Mouse (Mus musculus): ENCODE data around the gene Mup19.
"Not testable (repeated sequence)": the region's sequence is repeated elsewhere in the genome, so short reads cannot be mapped to it uniquely, and the experiment has no call there.

Mup19 gene

GRCm38 (mm10) chr4:61782169-61782568 is at the start of gene Mup19:
Mup19 (minus strand) TSS chr4:61782269.
- DNase-seq (ENCODE audit: low spot score in 2 of 2) = not testable (repeated sequence)

- no peak for DNase-seq (ENCODE audit: low spot score in 2 of 2)
Measured at GRCm38 (mm10) chr4:61829211-61829610, 47.1 kb upstream of the Mup19 start.

DNA sequence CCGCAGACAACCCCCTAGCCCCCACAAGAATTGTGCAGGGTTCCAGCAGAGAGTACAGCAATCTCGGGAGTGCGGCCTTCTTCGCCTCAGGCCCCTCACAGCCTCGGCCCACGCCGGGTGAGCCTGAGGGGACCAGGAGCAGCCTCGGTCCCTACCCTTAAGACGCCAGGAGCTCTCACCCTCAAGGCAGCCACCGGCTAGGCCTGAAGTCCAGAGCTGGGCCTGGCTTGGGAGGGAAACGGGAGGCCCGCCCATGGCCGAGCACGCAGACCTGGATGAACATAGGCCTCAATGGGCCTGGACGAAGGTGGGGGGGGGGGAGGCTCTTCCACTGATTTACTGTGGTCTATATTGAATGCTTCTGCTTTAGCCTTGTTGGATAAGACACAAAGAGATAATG is 41.1 kb upstream of the Mup19 start:
- no peak for DNase-seq (ENCODE audit: low spot score in 2 of 2)

DNA sequence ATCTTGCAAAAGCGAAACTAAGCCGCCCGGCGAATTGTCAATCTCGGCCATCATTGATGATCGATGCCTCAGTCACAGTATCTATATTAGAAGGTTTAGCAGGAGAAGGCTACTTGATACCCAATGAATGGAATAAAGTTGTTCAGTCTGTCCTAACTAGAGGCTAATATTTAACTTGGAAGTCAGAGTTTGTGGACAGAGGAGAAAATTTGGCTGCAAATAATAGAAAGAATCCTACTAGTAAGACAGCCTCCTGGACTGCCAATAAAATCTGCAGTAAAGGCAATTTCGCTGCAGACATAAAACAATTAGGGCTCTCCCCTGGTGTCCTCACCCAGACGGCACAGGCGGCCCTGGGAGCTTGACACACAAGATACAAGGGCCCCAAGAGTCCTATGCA is 40.5 kb upstream of the Mup19 start:
- DNase-seq (ENCODE audit: low spot score in 2 of 2) = not testable (repeated sequence)

DNA sequence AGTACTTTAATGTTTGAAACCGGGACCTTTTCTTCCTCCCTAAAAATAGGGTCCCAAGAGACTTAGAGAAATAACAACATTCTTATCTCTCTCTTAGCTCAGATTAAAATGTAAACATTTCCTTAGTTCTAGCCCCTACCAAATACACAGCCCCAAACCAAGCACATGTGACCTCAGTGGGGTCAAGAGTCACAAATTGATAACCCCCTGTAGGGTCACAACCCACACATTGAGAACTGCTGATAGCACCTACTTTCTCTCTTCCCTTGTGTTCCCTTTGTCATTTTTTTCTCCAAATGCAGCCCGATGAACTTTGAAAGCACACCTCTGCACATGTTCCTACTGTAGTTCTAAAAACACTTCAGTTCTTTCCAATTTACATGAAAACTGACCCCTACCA is 33.5 kb upstream of the Mup19 start:
- DNase-seq (ENCODE audit: low spot score in 2 of 2) = no peak

DNA sequence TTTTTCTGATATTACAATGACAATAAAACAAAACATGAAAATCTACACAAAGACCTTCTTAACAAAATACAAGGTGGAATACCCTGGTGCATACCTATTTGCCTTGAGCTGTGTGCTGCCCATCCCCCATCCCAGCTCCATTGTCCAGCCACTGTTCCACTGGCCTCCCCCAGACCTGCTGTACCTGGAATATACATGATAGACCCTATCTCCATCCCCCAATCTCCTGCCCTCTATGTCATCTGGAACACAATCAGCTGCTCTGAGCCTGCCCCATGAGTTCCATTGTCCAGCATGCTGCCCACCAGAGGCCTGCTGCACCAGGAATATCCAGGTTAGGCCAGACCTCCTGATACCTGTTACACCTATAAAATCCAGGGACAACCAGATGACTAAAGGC is 31.4 kb upstream of the Mup19 start:
- DNase-seq (ENCODE audit: low spot score in 2 of 2) = no peak

DNA sequence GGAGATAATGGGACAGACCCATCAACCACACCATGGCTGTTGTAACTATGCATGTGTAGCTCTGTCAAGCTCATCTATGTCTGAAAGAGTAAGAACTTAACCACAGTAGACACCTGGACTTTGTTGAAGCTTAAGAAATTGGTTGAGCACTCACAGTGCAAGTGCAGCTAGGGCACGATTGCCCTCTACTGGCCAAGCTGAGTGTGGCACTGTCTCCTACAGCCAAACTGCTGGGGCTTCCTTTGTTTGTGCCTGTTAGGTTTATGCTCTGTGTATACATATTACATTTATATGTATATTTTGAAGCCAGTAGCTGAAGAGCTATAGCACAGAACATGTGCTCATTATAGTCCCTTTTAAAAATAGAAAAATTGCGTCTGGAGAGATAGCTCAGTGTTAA is 29.1 kb upstream of the Mup19 start:
- peak in 1 of 2 experiments; percentile 70 for DNase-seq (ENCODE audit: low spot score in 2 of 2)

GRCm38 (mm10) chr4:61808926-61809325 is 26.9 kb upstream of the Mup19 start:
- DNase-seq (ENCODE audit: low spot score in 2 of 2) = not testable (repeated sequence)

- DNase-seq (ENCODE audit: low spot score in 2 of 2) = not testable (repeated sequence)
Measured at GRCm38 (mm10) chr4:61789699-61790098, 7.6 kb upstream of the Mup19 start.

DNA sequence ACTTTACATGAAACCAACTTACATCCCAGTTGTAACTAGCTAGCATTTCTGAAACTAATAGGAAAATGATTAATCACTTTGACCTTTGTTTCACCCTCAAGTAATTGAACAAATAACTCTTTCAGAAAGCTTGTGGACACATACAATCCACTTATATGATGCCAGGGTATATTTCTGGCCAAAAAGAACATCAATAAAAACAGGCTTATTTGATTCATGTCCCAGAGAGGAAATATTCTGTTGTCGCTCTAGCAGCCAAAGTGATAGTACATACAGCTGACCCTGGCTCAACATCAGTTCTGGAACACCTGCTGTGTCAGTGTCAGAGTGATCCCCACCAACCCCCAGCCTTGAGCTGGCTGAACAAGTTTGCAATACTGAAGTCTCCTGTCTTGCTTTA is 2.2 kb upstream of the Mup19 start:
- DNase-seq (ENCODE audit: low spot score in 2 of 2) = not testable (repeated sequence)

All from left cerebral cortex, adult 9 months (tissue).